Comparison of ENCODE assay signal across 9 mouse cellular contexts in genomic region chr11:88719601-88720000, GRCm38 (mm10). TPM values are rescaled to one million over a fixed set of nuclear protein-coding genes. Genes with fewer than 3 reads are reported as not detected.
A peak's percentile ranks its signal among the peaks of the same experiment; 100 is the strongest.
DNase-seq lines count a peak whose midpoint lies in the region; ATAC-seq and TF ChIP-seq lines count a peak whose summit lies in the region.
"Had no signal": no experiment of that assay in that cellular context is flagged by ENCODE, and none has a peak within 500 bp of the region (broad histone marks: within the 10 kb centered on the region; RNA-seq: fewer than 3 reads in every experiment).

No protein-coding gene starts in this region.

- peak overlapping the region; percentile 93 for H3K4me2 ChIP-seq in intestine, embryonic 15.5 days (replicated peaks)
- H3K4me2 ChIP-seq in intestine, postnatal 0 days (replicated peaks; ENCODE audit: low read depth), result no peak overlapping the region; the same call in 1 of the 2 replicates
- peak overlapping the region; percentile 99 for H3K4me2 ChIP-seq in heart, postnatal 0 days (ENCODE audit: low read depth, low read length)
- peak overlapping the region; percentile 86 for H3K4me2 ChIP-seq in midbrain, embryonic 12.5 days (replicated peaks)

- no peak for TF ChIP-seq POLR2A in cerebellum, adult 2 months (IDR thresholded peaks at IDR 0.05; ENCODE audit: borderline replicate concordance, insufficient read depth, low read length)

- DNase-seq in Muller cell, postnatal 12 days (ENCODE audit: inconsistent ontology term), result peak; percentile 87
- DNase-seq in heart, postnatal 0 days (ENCODE audit: low spot score), result peak; percentile 22
- DNase-seq in thymus, adult 18-20 months, result no peak
- no peak for DNase-seq in right cerebral cortex, adult 18-20 months
- DNase-seq in cerebellum, adult 2 months, result no peak
- DNase-seq: lung, adult 18-20 months had no signal

- no peak for TF ChIP-seq CTCF in intestine, postnatal 0 days (IDR thresholded peaks at IDR 0.05; ENCODE audit: low read depth)
- no peak for TF ChIP-seq CTCF in heart, postnatal 0 days (IDR thresholded peaks at IDR 0.05; ENCODE audit: low read depth)
- TF ChIP-seq CTCF in cerebellum, adult 2 months (IDR thresholded peaks at IDR 0.05; ENCODE audit: borderline replicate concordance, insufficient read depth, low read depth, low read length), result no peak

- no peak for TF ChIP-seq EP300 in heart, postnatal 0 days (IDR thresholded peaks at IDR 0.05; ENCODE audit: low read depth)

- 57% methylated on average over 3 of the region's 3 CpGs for WGBS in intestine, embryonic 15.5 days
- WGBS in intestine, postnatal 0 days, result 58% methylated on average over 3 of the region's 3 CpGs
- 53% methylated on average over 3 of the region's 3 CpGs for WGBS in heart, postnatal 0 days
- 43% methylated on average over 3 of the region's 3 CpGs for WGBS in midbrain, embryonic 12.5 days
- 57% methylated on average over 3 of the region's 3 CpGs for WGBS in cerebellum, adult 2 months

- H3K4me1 ChIP-seq in intestine, embryonic 15.5 days (replicated peaks), result peaks cover 38% of the 10 kb centered on the region
- H3K4me1 ChIP-seq in intestine, postnatal 0 days (replicated peaks; ENCODE audit: control insufficient read depth, insufficient read depth, low read length), result no peaks in the 10 kb centered on the region
- peaks cover 9% of the 10 kb centered on the region; the same call in 1 of the 2 replicates for H3K4me1 ChIP-seq in heart, postnatal 0 days (ENCODE audit: control insufficient read depth, insufficient read depth)
- H3K4me1 ChIP-seq in midbrain, embryonic 12.5 days, result peaks cover 38% of the 10 kb centered on the region
- peaks cover 2% of the 10 kb centered on the region; the same call in 1 of the 2 replicates for H3K4me1 ChIP-seq in cerebellum, adult 2 months (ENCODE audit: control insufficient read depth, insufficient read depth, low read length)

- no peak for ATAC-seq in intestine, embryonic 15.5 days
- no peak for ATAC-seq in intestine, postnatal 0 days
- no peak for ATAC-seq in heart, postnatal 0 days (ENCODE audit: insufficient read depth, low read depth)
- no peak for ATAC-seq in midbrain, embryonic 12.5 days (ENCODE audit: low FRiP score, low read depth)

- no peaks in the 10 kb centered on the region for H3K9me3 ChIP-seq in intestine, embryonic 15.5 days
- H3K9me3 ChIP-seq in intestine, postnatal 0 days (ENCODE audit: control insufficient read depth), result no peaks in the 10 kb centered on the region
- no peaks in the 10 kb centered on the region for H3K9me3 ChIP-seq in heart, postnatal 0 days (replicated peaks; ENCODE audit: control insufficient read depth, low read length)
- no peaks in the 10 kb centered on the region for H3K9me3 ChIP-seq in midbrain, embryonic 12.5 days

- H3K27me3 ChIP-seq in intestine, embryonic 15.5 days (replicated peaks), result no peaks in the 10 kb centered on the region
- no peaks in the 10 kb centered on the region for H3K27me3 ChIP-seq in intestine, postnatal 0 days (replicated peaks; ENCODE audit: control insufficient read depth, insufficient read depth, low read length)
- no peaks in the 10 kb centered on the region for H3K27me3 ChIP-seq in heart, postnatal 0 days (ENCODE audit: control insufficient read depth, insufficient read depth, low read length)
- H3K27me3 ChIP-seq in midbrain, embryonic 12.5 days, result no peaks in the 10 kb centered on the region
- H3K27me3 ChIP-seq in cerebellum, adult 2 months (ENCODE audit: control insufficient read depth, insufficient read depth, low read length), result no peaks in the 10 kb centered on the region

- no peaks in the 10 kb centered on the region for H3K36me3 ChIP-seq in intestine, embryonic 15.5 days
- H3K36me3 ChIP-seq in intestine, postnatal 0 days (ENCODE audit: control insufficient read depth, insufficient read depth), result no peaks in the 10 kb centered on the region
- H3K36me3 ChIP-seq in heart, postnatal 0 days (replicated peaks; ENCODE audit: control insufficient read depth, insufficient read depth, low read length), result no peaks in the 10 kb centered on the region
- no peaks in the 10 kb centered on the region for H3K36me3 ChIP-seq in midbrain, embryonic 12.5 days

- H3K27ac ChIP-seq in intestine, embryonic 15.5 days, result no peak overlapping the region
- no peak overlapping the region for H3K27ac ChIP-seq in intestine, postnatal 0 days (ENCODE audit: low read depth, low read length)
- peak overlapping the region; percentile 98; the same call in 1 of the 2 replicates for H3K27ac ChIP-seq in heart, postnatal 0 days (ENCODE audit: low read depth)
- peak overlapping the region; percentile 95; the same call in 1 of the 2 replicates for H3K27ac ChIP-seq in midbrain, embryonic 12.5 days (replicated peaks)
- H3K27ac ChIP-seq in cerebellum, adult 2 months (ENCODE audit: insufficient read depth, low read length), result no peak overlapping the region

- no peak overlapping the region for H3K9ac ChIP-seq in intestine, embryonic 15.5 days
- H3K9ac ChIP-seq in intestine, postnatal 0 days (ENCODE audit: low read depth, low read length), result no peak overlapping the region
- H3K9ac ChIP-seq in heart, postnatal 0 days (replicated peaks; ENCODE audit: low read depth, low read length), result 0 out of 2 replicates have a peak overlapping the region, but pooled peaks have one; percentile 100
- 0 out of 2 replicates have a peak overlapping the region, but pooled peaks have one; percentile 98 for H3K9ac ChIP-seq in midbrain, embryonic 12.5 days (replicated peaks)

- peak overlapping the region; percentile 96; the same call in 1 of the 2 replicates for H3K4me3 ChIP-seq in intestine, embryonic 15.5 days (replicated peaks)
- H3K4me3 ChIP-seq in intestine, postnatal 0 days (ENCODE audit: low read depth, low read length), result no peak overlapping the region
- peak overlapping the region; percentile 99 for H3K4me3 ChIP-seq in heart, postnatal 0 days (ENCODE audit: low read depth, low read length)
- peak overlapping the region; percentile 98 for H3K4me3 ChIP-seq in midbrain, embryonic 12.5 days
- H3K4me3 ChIP-seq in cerebellum, adult 2 months (replicated peaks; ENCODE audit: insufficient read depth, low read depth, low read length), result no peak overlapping the region

RNA-seq across cellular contexts. Expression of gene Msi2, which starts 1.3 kb away (rescaled TPM):
- polyA plus RNA-seq in intestine, embryonic 15.5 days (2015; fragmentation: Nextera tagmentation; extraction: Ambion mirVana), result 10.9 and 11.1 TPM in 2 replicates
- 7.5 and 8.9 TPM in 2 replicates for polyA plus RNA-seq in intestine, postnatal 0 days (2015; fragmentation: Nextera tagmentation; extraction: Ambion mirVana)
- 94.6 and 114 TPM in 2 replicates for total RNA-seq in heart, postnatal 0 days (2014; rRNA removed; ENCODE audit: low replicate concordance)
- 20.6 and 22.1 TPM in 2 replicates for polyA plus RNA-seq in heart, postnatal 0 days (2015; fragmentation: Nextera tagmentation; extraction: Ambion mirVana)
- 41.5 and 47.9 TPM in 2 replicates for polyA plus RNA-seq in midbrain, embryonic 12.5 days (2016; fragmentation: Nextera tagmentation; extraction: Ambion mirVana)
- 87.3 and 87.5 TPM in 2 replicates for polyA plus RNA-seq in cerebellum, adult 2 months (2012; rRNA removed)

Comparison
In these comparisons a context has a peak if more than half of its experiments do, and no peak if none do; other contexts are left out.
1. H3K4me3 ChIP-seq: peak in intestine, embryonic 15.5 days (single experiment), heart, postnatal 0 days (single experiment) and midbrain, embryonic 12.5 days (single experiment); none in intestine, postnatal 0 days (single experiment) and cerebellum, adult 2 months (single experiment).
2. H3K27ac ChIP-seq: peak in heart, postnatal 0 days (single experiment) and midbrain, embryonic 12.5 days (single experiment); none in intestine, embryonic 15.5 days (single experiment), intestine, postnatal 0 days (single experiment) and cerebellum, adult 2 months (single experiment).
3. H3K9ac ChIP-seq: peak in heart, postnatal 0 days (single experiment) and midbrain, embryonic 12.5 days (single experiment); none in intestine, embryonic 15.5 days (single experiment) and intestine, postnatal 0 days (single experiment).
4. DNase-seq: peak in Muller cell, postnatal 12 days (single experiment) and heart, postnatal 0 days (single experiment); none in thymus, adult 18-20 months (0 of 2), right cerebral cortex, adult 18-20 months (single experiment) and cerebellum, adult 2 months (0 of 2).